Mouse (Mus musculus) ES-E14 (cell line): Measurements from ENCODE around the gene Cntn3.

ENCODE experiments used
- CHD2 ChIP-seq: IDR thresholded peaks from 2 replicates; pipeline ENCODE4 v1.6.1; 2014; ENCODE audit warnings: mild to moderate bottlenecking, low read depth, low read length, inconsistent platforms
- HCFC1 ChIP-seq: IDR thresholded peaks from 2 replicates; pipeline ENCODE4 v1.6.1; 2012; ENCODE audit warnings: low read length, inconsistent platforms, borderline replicate concordance; ENCODE audit not compliant: insufficient read depth
- MAFK ChIP-seq: IDR thresholded peaks from 2 replicates; pipeline ENCODE4 v1.6.1; 2014; ENCODE audit warnings: mild to moderate bottlenecking, low read depth, low read length, inconsistent platforms; ENCODE audit not compliant: insufficient read depth
- ZC3H11A ChIP-seq: IDR thresholded peaks from 2 replicates; pipeline ENCODE4 v1.6.1; 2012; ENCODE audit warnings: low read depth, mild to moderate bottlenecking, inconsistent platforms, low read length, borderline replicate concordance
- ZNF384 ChIP-seq: IDR thresholded peaks from 2 replicates; pipeline ENCODE4 v1.6.1; 2012; ENCODE audit warnings: low read depth, low read length, inconsistent platforms

GRCm38 (mm10) chr6:102322614-102323284 is 250.2 kb downstream of the Cntn3 start:
- TF ChIP-seq ZNF384 (no peak), CHD2 (no peak), MAFK (no peak), ZC3H11A (no peak), HCFC1 (no peak)
